Mouse (Mus musculus) Muller cell, postnatal 12 days (primary cell): ENCODE results near the gene Lman1l.

Experiments used
- DNase-seq: peaks from one replicate; pipeline ENCODE4 v3.0.0-alpha.2; 2015; ENCODE audit errors: inconsistent ontology term

The Lman1l gene

DNA sequence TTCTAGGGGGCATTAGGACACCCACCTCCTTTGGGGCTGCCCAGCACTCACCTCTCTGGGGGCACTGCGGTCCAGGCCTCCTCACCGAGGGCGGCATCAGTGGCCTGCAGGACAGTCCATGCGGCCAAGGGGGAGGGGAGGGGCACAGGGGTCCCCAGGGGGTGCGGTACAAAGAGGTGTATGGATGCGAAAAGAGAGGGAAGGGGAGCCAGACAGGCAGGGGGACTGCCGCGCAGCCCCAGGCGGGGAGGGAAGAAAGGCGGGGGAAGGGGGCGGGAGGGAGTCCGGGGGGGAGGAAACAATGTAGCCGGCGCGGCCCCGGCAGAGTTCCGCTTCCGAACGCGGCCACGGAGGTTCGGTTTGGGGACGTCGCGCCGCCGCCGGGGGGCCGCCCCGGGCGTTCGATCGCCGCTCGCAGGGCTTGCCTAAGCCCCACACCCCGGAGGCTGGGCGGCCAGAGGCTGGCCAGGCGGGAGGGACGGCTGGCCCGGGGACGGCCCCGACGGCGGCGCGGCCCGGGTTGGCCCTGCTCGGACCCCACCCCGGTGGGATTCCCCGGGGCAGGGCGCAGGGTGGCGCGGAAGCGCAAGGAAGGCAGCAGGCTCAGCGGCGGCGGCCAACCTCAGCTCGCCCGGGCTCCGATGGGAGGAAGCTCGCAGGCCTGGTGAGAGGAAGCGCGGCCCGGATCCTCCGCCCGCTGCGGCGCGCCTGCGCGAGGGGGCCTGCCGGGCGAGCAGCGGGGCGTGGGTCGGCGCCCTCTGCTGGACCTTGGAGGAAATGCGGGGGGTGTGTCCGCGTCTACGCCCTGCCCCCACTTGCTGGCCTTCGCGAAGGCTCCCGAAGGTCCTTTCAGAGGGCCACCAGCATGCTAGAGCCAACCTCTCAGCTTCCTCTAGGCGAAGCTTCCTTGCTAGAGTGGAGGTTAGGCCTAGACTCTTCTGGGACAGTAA is 24.6 kb upstream of the Lman1l start:
- peak; percentile 93 for DNase-seq

DNA sequence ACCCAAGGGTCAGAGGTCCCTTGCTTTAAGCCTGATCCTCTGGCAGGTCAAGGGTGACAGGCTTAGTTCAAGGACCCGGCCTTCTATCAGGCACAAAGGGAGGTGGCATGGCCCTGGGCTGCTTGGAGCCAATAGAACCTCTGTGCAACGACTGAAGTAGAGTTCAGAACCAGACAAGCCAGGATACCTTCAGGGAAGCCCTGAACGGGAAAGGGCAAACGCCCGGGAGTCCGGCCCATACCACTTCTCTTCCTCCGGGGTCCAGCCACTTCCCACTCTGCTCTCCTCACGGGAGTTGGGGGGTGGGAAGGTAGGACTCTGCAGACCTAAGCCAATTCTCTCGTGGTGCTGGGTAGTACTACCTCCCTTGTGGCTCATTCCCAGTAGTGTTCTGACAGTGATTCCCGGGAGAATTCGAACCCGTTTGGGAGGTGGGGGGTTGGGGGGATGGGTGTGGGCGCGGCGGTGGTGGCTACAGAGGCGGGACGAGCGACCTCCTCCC is 23.9 kb upstream of the Lman1l start:
- no peak for DNase-seq

DNA sequence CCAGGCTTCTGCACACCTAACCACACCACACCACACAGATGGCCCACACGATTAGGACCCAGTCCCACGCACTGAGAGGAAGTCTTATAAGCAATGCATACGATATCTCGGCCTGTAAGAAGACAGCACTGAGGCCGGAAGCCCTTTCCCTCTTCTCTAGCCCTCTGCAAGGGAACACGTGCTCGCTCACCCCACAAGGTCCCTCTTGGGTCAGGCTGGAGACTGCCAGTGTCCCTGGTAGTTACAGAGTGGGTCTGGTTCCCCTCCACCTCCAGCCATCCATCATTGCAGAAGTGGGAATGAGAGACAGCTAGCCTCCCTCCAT is 23.2 kb upstream of the Lman1l start:
- DNase-seq = no peak

DNA sequence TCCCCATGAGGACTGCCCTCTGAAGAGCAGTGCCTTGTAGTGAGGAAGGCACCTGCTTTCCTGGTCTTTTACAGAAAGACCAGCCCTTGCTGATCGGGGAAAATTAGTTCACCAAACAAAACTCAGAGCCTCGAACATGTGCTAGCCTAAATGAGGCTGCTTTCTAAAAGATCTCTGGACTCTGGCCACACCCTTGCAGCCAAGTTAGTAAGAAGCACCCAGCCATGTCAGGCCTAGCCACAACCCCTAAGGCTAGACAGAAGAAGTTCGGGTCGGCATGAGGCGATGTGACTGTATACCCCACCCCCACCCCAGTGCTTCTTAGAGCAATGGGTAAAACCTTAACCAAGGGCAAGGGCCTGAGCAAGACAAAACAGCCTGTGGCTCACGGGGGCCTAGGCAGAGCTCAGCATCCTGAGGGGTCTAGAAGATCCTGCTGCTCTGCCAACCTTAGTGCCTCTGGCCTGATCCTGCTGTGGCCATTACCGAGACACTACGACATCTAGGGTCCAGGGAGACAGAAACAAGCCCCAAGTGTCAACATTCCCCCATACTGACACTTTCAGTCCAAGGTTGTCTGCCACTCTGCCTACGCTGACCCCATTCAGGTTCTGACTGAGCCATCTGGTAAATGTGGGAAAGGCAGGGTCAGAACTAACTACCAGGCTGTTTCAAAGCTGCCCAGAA is 22.7 kb upstream of the Lman1l start:
- DNase-seq = no peak

DNA sequence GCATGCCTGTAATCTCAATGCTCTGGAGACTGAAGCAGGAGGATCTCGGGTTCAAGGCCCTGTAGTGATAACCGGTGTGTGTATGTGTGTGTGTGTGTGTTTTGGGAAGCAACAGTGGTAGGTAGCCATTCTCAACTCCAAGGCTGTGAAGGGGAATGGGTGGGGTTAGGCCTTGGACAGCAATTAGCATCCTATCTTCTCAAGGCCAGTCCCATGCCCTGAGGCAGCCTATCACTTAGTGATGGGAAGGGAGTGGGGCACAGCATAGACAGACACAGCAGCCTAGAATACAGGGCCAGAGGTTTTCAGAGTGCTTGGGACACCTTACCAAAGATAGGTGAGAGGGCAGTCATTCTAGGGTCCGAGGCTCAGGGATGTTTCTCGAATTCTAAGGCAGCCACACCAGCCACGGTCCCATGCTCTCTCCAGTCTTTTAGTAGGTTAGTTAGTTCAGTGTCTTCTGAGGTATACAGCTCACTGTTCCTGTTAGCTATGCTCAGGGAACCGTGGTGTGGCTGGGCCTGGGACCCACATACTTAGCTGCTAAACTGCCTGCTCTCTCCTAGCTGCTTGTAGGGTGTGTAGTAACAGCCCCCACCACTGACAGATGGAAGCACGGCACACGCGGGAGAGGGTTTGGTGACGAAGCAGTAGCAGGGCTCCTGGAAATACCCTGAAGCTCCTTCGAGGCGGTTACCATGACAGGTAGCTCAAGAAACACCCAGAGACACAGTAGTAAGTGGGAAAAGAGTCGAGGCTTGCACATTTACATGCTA is 21.4 kb upstream of the Lman1l start:
- no peak for DNase-seq

DNA sequence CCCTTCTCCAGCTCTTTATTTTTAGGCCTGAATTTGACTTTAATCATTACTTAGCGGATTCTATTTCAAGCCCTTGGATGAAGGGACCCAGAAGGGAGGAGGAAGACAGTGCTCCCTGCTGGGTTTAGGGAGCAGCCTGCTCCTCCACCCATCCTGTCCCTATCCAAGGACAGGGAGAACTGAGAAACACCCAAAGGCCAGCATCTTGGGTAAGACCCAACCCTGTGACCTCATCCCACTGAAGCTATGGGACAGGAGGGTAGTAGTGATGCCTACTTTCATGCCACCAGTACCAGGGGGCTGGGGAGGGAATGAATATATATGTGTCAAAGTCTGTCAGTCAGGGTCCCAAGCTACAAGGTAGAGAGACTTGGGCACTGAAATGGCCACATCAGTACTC is 20.4 kb upstream of the Lman1l start:
- no peak for DNase-seq

DNA sequence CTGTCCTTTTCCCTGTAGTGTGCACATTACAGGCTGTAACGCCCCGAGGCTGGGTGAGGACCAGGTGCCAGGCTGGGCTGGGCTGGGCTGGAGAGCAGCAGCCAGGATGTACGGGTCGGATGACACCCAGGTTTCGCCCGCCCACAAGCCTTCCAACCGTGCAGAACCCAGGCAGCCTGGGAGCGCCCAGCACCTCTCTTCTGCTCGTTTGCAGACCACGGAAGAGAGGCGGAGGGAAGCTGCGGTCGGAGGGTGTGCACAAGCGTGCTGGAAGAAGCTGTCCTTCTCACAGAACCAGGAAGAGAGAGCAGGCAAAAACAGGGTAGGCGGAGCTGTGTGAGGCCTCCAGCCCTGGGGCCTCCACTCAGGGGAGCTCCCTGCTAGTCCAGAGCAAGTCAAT is 19.8 kb upstream of the Lman1l start:
- DNase-seq = peak; percentile 69

DNA sequence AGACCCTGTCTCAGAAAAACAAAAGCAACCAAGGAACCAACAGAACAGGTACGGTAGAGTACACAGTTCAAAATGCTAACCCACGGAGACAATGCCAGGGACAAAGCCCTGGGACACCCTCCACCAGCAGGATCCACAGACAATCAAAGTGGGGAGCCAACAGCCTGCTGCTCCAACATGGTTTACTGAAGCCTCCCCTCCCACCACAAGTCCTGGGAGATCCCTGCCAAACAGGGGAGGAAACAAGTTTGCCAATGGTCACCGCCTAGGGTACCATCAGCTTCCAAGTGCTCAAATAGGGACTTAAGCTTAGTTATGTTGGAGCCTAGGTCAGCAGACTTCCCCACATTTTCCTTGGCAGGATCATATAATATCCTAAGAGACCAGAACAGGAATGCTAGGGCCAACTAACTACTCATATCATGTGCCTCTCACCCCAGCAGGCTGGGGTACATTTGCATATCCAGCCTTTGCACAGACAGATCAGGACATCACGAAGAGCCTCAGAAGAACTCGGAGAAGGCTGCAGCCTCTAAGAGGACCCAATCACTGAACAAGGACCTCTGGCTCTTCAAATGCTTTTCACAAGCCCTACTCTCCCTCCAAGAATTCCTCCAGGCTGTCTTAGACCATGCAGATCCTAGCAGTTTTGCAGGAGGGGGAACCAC is 19.2 kb upstream of the Lman1l start:
- no peak for DNase-seq

DNA sequence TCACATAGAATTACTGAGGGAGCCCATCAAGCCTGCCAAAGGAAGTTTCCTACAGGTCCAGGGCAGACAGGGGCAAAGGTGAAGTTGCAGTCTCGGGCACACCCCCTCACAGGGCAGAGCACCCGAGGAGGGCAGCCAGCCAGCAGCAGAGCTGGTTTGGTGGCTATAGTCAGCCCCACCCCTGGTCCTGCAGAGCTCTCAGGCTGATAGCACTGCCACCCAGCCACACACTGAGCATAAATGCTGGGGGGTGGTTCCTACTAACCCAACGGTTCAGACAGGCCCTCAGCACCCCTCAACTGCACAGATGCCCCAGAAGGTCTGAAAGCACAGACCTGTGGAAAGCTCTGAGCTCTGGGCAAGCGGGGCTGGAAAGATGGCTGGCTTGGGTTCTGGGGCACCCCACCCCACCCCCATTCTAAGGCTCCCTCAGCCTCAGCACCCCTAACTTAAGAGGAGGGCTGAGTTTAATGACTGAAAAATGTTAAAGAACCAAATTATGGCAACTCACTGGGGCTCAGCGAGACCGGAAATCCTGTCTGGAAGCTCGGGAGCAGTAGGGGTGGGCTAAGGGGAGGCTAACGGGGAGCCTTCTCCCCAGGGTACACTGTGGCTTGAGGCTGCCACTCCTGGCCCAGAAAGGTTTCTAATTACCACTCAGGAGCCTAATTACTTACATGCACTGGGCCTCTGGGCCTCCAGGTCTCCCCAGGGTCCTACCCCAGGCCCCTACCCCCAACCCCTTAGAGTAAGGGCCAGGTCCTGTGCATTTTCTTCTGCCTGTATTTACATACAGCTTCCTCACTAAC is 18.3 kb upstream of the Lman1l start:
- no peak for DNase-seq

DNA sequence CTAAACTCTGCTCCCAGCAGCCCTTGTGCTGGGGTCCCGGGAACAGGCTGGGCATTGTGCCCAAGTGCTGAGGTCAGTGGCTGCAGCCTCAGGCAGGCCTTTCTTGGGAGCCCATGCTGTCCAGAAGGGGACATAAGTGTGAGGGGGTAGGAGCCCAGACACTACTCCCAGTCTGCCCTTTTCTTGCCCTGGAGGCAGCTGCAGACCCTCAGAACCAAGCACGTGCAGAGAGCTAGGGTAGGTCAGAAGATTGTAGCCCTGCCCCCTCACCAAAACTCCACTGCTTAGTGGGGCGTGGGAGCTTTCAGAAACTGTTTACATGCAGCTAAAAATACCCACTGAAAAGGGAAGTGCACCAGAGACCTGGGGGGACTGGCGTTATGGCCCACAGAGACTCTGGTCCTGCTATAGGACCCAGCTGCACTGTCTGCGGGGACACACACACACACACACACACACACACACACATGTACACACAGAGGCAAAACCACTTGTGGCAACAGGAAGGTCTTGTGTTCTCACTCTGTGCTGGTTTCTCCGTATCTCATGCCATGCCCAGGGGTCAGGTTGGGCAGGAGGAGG is 17.3 kb upstream of the Lman1l start:
- DNase-seq = peak; percentile 84

DNA sequence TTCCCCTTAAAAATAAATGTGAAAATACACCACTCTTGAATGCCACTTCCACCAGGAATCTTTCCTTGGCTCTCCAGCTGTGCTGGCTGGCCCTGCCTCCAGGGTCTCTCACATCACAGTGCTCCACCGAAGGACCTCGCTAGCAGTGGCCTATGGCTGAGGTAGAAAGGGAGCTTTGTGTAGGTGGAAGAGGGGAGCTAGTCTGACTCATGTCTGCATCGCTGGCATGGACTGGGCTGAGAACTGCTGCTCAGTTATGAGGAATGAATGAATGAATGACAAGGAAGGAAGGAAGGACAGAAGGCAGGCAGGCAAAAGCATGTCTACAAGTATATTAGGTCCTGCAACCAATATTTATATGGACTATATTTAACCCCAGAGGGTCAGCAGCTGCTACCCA is 16.7 kb upstream of the Lman1l start:
- no peak for DNase-seq

DNA sequence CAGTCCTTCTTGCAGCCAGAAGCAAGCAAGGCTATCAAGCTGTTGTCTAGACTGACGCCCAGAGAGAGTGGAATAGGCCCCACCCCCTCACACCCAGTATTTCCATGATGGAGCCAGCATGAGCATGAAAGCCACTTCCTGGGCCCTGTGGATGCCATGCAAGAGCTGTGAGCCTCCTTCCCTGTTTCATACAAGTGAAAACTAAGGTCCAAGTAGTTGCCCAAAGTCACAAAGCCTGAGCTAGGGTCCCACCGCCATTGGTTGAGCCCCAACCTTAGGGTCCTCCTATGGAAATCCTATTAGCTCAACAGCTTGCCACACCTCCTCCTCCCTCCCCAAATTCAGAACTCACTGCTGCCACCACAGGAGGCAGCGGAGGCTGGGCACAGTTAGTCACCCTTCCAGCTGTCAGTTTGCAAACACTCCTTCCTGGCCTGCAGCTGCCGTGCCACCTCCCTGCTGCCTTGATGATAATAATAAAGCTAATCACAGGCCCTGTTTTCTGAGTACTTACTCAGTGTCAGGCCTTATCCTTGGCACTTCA is 13.0 kb upstream of the Lman1l start:
- DNase-seq = no peak

DNA sequence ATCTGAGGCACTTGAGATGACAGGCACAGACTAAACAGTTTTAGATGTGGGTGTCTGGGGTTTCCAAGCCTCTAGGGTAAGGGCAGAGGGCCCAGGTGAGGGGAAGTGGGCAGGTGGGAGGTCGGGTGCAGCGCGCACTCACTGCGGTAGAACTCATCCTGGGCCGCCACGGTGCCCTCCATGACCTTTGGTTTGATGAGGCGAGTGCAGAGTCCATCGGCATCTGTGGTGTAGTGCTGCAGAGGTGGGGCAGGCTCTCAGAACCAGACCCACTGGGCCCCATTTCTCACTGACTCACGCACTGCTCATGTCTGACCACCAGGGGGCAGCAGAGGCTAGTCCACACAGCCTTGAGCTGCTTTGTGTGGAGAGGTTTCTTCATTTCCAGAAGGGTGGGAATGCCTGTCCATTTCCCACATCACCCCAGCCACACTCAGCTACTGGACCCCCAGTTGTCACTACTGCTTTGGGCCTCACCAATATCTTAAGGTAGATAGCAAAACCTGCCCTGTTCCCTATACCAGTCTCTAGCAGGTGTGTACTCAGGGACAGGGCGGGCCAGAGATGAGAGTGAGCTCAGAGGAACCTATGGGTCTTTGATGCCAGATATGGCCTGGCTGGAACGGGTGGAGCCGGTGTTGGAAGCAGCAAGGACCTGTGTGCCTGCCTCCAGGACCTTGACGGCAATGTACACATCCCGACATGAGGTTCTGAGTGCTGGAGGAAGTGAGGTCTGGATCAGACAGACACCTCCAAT is 8.7 kb upstream of the Lman1l start:
- DNase-seq = peak; percentile 64

DNA sequence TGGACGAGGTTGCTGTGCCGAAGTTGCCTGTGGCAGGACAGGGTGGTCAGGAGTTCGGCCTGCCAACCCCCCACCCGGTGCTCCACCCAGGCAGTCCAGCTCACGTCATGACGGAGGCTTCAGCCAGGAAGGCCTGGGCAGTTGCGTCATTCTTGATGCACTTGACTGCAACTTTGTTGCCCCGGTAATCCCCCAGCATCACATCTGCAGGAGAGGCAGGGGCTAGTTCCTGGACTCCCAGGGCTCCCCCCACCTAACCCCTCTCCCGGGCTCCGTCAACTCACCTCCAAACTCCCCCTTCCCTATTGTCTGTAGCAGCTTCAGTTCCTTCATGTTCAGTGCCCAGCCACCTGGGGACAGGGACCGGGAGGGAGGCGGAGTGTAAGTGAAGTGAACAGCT is 8.1 kb upstream of the Lman1l start:
- no peak for DNase-seq

DNA sequence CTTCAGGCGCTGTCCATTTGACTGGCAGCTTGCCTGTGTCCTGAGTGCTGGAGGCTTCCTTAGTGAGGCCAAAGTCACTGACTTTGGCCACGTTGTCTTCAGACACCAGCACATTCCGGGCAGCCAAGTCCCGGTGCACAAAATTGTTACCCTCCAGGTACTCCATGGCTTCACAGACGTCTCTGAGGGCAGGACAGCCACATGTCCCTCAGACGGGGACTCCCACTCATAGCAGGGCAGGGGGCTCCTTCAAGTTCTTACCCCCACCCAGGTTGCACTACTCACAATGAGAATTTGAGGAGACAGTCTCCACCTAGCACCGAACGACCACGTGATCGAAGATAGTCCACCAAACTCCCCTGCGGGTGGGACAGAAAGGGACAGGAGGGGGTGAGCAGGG is 7.3 kb upstream of the Lman1l start:
- DNase-seq = no peak

DNA sequence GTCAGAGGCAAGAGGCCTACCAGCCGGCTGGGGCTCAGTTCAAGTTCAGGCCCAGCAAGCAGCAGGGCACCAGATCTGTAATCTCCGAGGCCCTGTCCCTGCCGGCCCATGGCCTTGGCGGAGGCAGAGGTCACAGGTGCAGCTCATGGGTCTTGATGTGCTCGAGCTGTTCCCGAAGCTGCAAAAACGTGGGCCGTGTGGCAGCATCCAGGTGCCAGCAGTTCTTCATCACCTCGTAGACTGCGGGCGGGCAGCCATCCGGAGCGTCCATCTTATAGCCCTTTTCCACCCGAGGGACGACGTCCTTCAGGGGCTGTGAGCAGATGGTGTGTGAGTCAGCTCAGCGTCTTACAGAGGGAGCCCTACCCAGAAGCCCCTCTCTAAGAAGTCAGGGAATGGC is 6.6 kb upstream of the Lman1l start:
- no peak for DNase-seq

DNA sequence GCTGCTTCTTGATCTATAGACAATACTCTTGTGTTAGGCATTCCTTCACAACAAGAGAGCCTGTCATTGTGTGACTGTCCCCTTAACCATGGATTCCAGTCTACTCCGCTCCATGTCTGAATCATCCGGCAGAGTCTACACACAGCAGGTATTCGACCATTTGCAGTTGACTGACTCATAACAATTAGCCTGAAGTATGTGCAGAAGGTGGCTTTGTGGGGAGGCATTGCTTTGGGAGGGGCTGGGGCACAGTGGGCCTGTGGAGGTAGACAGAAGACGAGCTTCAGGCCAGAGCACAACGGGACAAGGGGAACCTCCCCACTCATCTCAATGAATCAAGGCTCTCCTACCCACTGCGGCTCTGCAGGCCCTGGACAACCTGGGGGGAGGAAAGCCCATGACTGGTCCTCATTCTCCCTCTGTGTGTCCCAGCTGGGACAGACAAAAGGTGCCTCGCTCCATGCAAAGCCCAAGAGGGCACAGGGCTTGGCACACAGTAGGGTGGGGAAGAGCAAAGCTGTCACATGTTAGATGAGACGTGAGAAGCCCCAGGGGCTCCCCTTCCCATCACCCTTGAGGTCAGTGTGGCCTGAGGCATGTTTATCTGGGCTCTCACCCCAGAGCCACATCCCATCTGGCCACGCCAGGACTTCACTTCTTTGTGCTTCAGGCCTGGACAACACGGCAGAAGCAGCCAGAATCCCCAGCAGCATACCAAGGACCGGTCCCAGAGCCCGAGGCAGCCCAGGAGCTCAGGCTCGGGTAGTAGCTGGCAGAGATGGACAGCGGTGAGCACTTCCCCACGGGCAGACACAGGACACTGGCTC is 5.3 kb upstream of the Lman1l start:
- peak; percentile 94 for DNase-seq

DNA sequence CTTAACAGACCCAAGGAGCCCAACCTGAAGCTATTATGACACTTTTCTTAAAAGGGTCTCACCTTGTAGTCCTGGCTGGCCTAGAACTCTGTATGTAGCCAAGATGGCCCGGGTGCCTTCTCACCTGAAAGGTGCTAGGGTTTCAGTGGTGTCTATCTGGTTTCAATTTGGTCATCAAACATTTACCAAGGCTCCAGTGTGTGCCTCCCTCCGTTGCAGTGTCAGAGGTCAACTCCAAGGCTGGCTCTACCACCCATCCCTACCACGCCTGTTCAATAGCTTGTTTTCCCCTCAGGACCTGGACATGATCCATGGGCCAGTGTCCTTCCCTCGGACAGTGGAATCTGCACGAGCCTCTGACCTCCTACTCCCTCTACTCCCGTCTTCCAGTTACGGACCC is 3.7 kb upstream of the Lman1l start:
- DNase-seq = no peak

DNA sequence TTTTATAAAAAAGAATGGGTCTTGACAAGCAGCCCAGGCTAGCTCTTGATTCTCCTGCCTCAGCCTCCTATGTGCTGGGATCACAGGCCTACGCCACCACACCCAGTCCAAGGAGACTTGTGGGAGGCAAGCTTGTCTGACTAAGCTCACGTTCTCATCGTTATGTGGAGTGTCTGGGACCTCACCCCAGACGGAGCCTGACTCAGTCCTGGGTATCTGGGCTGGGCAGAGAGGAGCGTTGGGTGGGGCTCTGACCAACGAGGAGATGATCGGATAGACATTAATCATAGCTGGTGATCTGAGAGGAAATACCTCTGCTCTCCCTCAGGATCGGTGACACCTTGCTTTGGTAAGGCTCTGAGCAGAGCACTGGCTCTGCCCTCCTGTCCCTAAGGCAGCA is 1.7 kb downstream of the Lman1l start:
- no peak for DNase-seq
